Mouse (Mus musculus) liver, embryonic 16.5 days (tissue): ENCODE data around the gene Smarca2. TPM values are rescaled to one million over a fixed set of nuclear protein-coding genes. Genes with fewer than 3 reads are reported as not detected.

Experiments used
- ATAC-seq: fragments of 200-750 bp; cut with Nextera tagmentation; 2 replicates; pipeline ENCODE4 v1.8.0; 2017; ENCODE audit warnings: low read depth, mild to moderate bottlenecking, moderate number of reproducible peaks, moderate library complexity
- H3K27ac ChIP-seq: fragments of 300-500 bp; sonication (generic); 2 replicates; pipeline ENCODE4 v1.5.1; 2014; ENCODE audit warnings: mild to moderate bottlenecking, low read length
- H3K27me3 ChIP-seq: fragments of 300-500 bp; sonication (generic); 2 replicates; pipeline ENCODE4 v1.6.1; 2014; ENCODE audit warnings: low read depth, low read length, mixed read lengths; ENCODE audit not compliant: control insufficient read depth, insufficient read depth
- H3K36me3 ChIP-seq: fragments of 300-500 bp; sonication (generic); 2 replicates; pipeline ENCODE4 v1.6.1; 2014; ENCODE audit warnings: mild to moderate bottlenecking; ENCODE audit not compliant: control insufficient read depth, insufficient read depth
- H3K4me1 ChIP-seq: fragments of 300-500 bp; sonication (generic); 2 replicates; pipeline ENCODE4 v1.6.1; 2014; ENCODE audit warnings: low read depth, low read length, mixed read lengths; ENCODE audit not compliant: control insufficient read depth
- H3K4me2 ChIP-seq: fragments of 300-500 bp; sonication (generic); 2 replicates; pipeline ENCODE4 v1.6.1; 2014; ENCODE audit warnings: low read depth, low read length, mixed read lengths
- H3K4me3 ChIP-seq: fragments of 300-500 bp; sonication (generic); 2 replicates; pipeline ENCODE4 v1.5.1; 2014; ENCODE audit warnings: low read depth, mild to moderate bottlenecking, low read length
- H3K9ac ChIP-seq: fragments of 300-500 bp; sonication (generic); 2 replicates; pipeline ENCODE4 v1.6.1; 2014; ENCODE audit warnings: low read depth, low read length
- H3K9me3 ChIP-seq: fragments of 300-500 bp; sonication (generic); replicated peaks from 2 replicates; pipeline ENCODE4 v1.6.1; 2016; ENCODE audit warnings: low read length; ENCODE audit not compliant: control insufficient read depth
- WGBS: fragments of 180-500 bp; shearing (Covaris S2); extraction: QIAGEN DNeasy Blood & Tissue Kit; methylation state at CpG from one replicate; pipeline ENCODE4 v1.1.7; 2014; ENCODE audit not compliant: insufficient replicate concordance; 5-methylcytosine and 5-hydroxymethylcytosine counted together
- polyA plus RNA-seq: library from polyadenylated mRNA; unstranded; fragments of >200 nt; fragmentation: Nextera tagmentation; extraction: Ambion mirVana; gene quantifications from 2 replicates; pipeline ENCODE4 v1.2.1, GENCODE M21; 2015

The Smarca2 gene
- polyA plus RNA-seq, 1 experiment from 2014 or later = 5.4 TPM

DNA sequence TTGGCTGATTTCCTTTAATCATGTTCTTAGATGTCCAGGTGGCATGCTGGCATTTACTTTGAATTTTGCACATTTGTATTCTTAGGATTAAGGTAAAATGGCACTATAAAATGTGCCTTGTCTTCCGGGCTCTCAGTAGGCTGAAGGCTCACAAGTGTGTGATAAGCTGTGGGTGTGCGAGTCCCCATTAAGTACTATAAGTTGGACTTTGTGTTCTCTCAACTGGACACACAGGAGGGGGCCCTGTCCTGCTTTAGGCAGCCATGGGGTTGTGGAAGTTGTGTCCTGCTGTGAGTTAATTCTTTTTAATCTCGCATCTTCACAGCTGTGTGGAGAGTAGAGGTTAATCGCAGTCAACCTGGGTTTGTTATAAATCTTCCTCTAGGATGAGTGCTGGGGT lies 85.7 kb downstream of the Smarca2 start:
- Histone ChIP-seq H3K27me3 (no peaks in the 10 kb centered on the region), H3K9me3 (no peaks in the 10 kb centered on the region), H3K27ac (no peak overlapping the region), H3K36me3 (no peaks in the 10 kb centered on the region), H3K4me3 (no peak overlapping the region), H3K4me2 (no peak overlapping the region), H3K9ac (no peak overlapping the region), H3K4me1 (no peaks in the 10 kb centered on the region)
- ATAC-seq = no peak
- WGBS = 72% methylated on average over 4 of the region's 4 CpGs

DNA sequence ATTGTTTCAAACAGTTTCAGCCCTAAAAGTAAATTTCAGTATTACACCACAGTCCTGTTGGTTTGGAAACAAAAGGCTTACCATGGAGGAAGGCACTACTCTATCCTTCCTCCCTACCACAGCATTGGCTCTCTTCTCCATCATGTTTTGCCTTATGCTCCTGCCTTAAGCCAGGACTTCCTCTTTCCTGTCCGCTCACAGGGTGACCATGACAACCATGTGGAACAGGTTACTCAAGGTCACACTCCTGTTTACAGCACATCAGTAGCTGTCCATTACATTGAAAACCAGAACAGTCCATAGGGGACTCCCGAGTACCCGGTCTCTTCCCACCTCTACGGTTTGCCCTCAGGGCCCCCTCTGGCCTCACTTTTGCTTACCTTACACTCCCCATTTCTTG lies 92.3 kb downstream of the Smarca2 start:
- Histone ChIP-seq H3K4me2 (no peak overlapping the region), H3K27me3 (no peaks in the 10 kb centered on the region), H3K9ac (no peak overlapping the region), H3K4me3 (no peak overlapping the region), H3K9me3 (no peaks in the 10 kb centered on the region), H3K36me3 (no peaks in the 10 kb centered on the region), H3K27ac (no peak overlapping the region), H3K4me1 (no peaks in the 10 kb centered on the region)
- no peak for ATAC-seq
- WGBS = 54% methylated on average over 4 of the region's 4 CpGs

DNA sequence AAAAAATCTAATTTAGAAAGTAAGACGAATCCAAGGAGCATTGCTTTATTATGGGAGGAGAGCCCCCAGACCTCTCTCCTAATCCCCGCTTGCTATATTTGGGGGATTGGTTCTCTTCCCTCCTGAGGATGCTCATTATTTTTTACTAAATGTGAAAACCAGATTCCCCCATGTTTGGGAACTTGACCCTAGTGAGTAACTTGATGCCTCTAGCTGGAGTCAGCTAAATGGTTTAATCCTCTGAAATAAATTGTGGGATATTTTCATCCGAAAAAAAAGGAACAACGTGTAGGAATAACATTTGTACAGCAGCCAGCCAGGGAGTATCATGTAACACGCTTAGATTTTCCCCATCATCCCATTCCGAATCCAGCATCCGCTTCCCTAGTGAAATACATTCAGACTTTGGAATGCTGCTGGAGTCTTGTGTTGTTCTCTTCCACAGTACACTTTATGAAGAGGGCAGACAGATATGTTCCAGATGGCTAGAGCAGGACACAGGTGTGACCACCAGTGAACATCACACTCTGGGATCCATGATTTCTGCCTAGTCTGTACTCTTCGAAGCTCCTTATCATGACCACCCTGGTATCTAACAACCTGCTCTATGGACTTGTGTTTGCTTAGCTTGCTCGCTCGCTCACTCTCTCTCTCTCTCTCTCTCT lies 99.8 kb downstream of the Smarca2 start:
- Histone ChIP-seq H3K4me1 (no peaks in the 10 kb centered on the region), H3K27me3 (no peaks in the 10 kb centered on the region), H3K9me3 (no peaks in the 10 kb centered on the region), H3K9ac (no peak overlapping the region), H3K36me3 (no peaks in the 10 kb centered on the region), H3K27ac (no peak overlapping the region), H3K4me3 (no peak overlapping the region), H3K4me2 (no peak overlapping the region)
- ATAC-seq = no peak
- WGBS = 63% methylated on average over 10 of the region's 10 CpGs

DNA sequence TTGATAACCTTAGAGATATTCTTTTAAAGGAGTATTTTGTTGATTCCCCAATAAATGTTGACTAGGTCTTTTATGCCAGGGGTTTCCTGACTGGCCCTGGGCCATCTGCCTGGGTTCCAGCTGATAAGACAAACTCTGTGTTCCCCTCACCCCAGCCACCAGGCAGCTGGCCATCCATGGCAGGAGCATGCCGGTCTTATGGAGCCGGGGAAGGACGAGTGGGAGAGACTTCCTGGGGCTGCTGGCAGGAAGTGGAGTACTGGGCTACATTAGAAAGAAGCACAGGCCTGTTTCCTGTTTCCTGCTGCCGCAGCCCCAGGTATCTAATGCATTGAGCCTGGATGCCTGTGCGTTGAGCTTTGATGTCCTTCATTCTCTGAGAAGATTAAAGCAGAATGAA lies 102.1 kb downstream of the Smarca2 start:
- no peaks in the 10 kb centered on the region for H3K9me3 ChIP-seq
- H3K4me1 ChIP-seq = no peaks in the 10 kb centered on the region
- WGBS = 36% methylated on average over 5 of the region's 5 CpGs
- H3K9ac ChIP-seq = no peak overlapping the region
- no peak for ATAC-seq
- H3K36me3 ChIP-seq = no peaks in the 10 kb centered on the region
- H3K4me3 ChIP-seq = no peak overlapping the region
- H3K27ac ChIP-seq = no peak overlapping the region
- no peak overlapping the region for H3K4me2 ChIP-seq
- no peaks in the 10 kb centered on the region for H3K27me3 ChIP-seq

DNA sequence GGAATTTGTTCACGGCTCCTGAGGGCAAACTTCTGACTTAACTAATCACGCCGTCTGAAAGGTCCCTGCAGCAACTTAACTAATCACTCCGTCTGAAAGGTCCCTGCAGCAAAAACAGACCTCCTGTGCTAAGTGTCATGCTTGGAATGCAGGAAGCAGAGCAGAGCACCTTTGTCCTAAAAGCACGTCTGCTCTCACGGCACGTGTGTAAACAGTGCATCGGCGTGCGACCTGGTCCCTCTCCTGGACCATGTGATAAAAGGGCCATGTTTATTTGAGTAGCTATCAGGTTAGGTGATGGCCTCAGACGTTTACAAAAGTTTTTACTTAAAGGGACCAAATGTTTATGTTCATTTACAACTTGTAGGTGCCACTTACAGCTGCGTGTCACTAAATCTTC lies 104.2 kb downstream of the Smarca2 start:
- Histone ChIP-seq H3K9ac (no peak overlapping the region), H3K27me3 (no peaks in the 10 kb centered on the region), H3K9me3 (no peaks in the 10 kb centered on the region), H3K36me3 (no peaks in the 10 kb centered on the region), H3K4me3 (no peak overlapping the region), H3K4me2 (no peak overlapping the region), H3K4me1 (no peaks in the 10 kb centered on the region), H3K27ac (no peak overlapping the region)
- no peak for ATAC-seq
- 59% methylated on average over 12 of the region's 12 CpGs for WGBS

DNA sequence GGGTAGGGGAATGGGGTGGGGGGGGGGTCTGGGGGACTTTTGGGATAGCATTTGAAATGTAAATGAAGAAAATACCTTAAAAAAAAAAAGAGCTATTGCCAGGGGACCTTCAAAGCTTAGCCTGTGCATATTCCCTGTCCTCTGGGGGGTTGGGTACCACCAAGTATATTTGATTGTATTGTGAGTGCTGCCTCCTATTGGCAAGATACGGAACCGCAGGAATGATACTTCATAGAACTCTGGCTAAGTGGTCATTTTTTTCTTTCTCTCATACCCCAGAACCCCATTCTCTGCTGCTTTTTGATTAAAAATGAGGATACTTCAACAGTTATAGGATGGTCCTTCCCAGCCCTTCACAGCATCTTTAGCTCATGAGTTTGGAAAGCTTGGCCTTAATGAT lies 106.4 kb downstream of the Smarca2 start:
- Histone ChIP-seq H3K36me3 (no peaks in the 10 kb centered on the region), H3K27ac (no peak overlapping the region), H3K9me3 (no peaks in the 10 kb centered on the region), H3K9ac (no peak overlapping the region), H3K4me1 (no peaks in the 10 kb centered on the region), H3K4me2 (no peak overlapping the region), H3K27me3 (no peaks in the 10 kb centered on the region), H3K4me3 (no peak overlapping the region)
- ATAC-seq = no peak
- 18% methylated on average over 2 of the region's 2 CpGs for WGBS

DNA sequence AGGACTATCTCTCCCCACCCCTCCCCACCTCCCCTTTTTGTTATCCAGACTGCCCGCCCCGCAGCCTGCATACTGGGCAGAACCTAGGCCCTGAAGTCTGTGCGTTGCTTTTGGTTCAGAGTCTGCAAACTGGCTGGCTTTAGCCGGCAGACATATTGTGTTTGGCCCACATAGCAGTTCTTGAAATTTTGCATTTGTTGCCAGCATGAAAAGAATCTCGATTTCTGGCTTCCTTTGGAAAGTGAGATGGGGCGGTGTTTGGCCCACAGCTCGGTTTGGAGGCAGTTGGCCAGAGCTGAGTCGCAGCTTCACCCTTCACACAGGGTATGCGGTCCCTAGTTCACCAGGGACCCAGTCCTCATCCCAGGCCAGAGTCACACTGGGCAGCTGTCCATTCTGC lies 111.4 kb downstream of the Smarca2 start:
- no peak for ATAC-seq
- no peaks in the 10 kb centered on the region for H3K27me3 ChIP-seq
- no peak overlapping the region for H3K4me2 ChIP-seq
- H3K4me3 ChIP-seq = no peak overlapping the region
- H3K27ac ChIP-seq = no peak overlapping the region
- no peaks in the 10 kb centered on the region for H3K36me3 ChIP-seq
- H3K9me3 ChIP-seq = no peaks in the 10 kb centered on the region
- H3K9ac ChIP-seq = no peak overlapping the region
- WGBS = 64% methylated on average over 9 of the region's 9 CpGs
- H3K4me1 ChIP-seq = no peaks in the 10 kb centered on the region

DNA sequence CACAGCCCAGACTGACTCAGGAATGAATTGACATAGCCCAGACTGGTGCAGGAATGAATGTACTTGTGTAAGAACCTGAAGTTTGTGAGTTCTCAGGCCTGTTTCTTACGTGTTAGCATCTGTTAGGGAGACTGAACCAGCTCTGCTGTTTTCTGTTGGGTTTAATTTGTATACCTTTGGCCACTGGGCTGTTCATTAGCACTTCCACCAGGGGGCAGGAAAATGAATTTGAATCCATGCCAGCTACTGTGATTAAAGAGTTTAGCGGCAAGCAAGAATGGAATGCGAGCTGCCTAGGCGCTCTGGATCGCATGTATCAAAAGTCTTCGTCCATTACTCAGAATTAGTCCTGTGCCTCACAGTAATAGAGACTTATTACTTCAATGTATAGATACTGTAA lies 113.4 kb downstream of the Smarca2 start:
- ATAC-seq = no peak
- H3K4me1 ChIP-seq = no peaks in the 10 kb centered on the region
- no peaks in the 10 kb centered on the region for H3K9me3 ChIP-seq
- H3K4me2 ChIP-seq = no peak overlapping the region
- no peak overlapping the region for H3K4me3 ChIP-seq
- 51% methylated on average over 6 of the region's 6 CpGs for WGBS
- H3K9ac ChIP-seq = no peak overlapping the region
- H3K27ac ChIP-seq = no peak overlapping the region
- no peaks in the 10 kb centered on the region for H3K36me3 ChIP-seq
- no peaks in the 10 kb centered on the region for H3K27me3 ChIP-seq

DNA sequence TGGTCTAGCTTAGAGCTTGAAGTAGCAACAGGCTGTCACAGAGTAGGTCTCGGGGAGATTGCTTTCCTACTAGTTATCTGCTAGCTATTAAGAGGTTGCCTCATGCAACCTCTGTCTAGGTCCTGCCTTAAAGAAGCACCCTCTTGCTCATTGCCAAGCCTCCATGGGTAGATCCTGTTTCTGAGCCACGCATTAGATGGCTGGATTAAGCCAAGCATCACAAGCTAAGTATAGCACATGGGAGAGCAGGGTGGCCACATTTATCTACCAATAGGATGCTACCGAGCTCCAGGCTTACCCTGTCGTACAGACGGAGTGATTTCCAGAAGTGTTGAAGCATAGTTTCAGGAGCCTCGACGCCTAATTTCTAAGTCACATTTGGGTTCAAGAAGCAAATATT lies 114.3 kb downstream of the Smarca2 start:
- H3K27ac ChIP-seq = no peak overlapping the region
- no peak overlapping the region for H3K4me3 ChIP-seq
- H3K4me2 ChIP-seq = no peak overlapping the region
- H3K36me3 ChIP-seq = no peaks in the 10 kb centered on the region
- no peak overlapping the region for H3K9ac ChIP-seq
- ATAC-seq = no peak
- H3K4me1 ChIP-seq = no peaks in the 10 kb centered on the region
- WGBS = 78% methylated on average over 7 of the region's 7 CpGs
- H3K9me3 ChIP-seq = no peaks in the 10 kb centered on the region
- H3K27me3 ChIP-seq = no peaks in the 10 kb centered on the region
